Mouse (Mus musculus): ENCODE results near the gene F12.

F12 gene

DNA sequence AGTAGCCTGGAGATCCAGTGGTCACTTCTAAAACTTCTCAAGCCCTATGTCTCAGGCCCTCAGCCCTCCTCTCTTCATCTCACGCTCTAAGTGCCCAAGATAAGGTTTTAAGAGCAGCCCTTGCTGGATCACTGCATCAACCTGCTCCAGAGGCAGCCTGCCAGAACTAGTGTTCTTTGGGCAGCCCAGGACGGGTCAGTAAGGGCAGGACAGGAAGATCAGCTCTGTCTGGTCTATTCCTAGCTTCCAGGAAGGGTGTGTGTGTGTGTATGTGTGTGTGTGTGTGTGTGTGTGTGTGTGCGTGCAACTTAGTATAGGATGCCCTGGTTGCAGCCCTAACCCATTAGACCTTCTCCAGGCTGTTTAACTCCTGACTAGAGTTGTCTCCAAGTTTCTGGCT, 56.4 kb downstream of the F12 start:
- peak; percentile 61 for DNase-seq

DNA sequence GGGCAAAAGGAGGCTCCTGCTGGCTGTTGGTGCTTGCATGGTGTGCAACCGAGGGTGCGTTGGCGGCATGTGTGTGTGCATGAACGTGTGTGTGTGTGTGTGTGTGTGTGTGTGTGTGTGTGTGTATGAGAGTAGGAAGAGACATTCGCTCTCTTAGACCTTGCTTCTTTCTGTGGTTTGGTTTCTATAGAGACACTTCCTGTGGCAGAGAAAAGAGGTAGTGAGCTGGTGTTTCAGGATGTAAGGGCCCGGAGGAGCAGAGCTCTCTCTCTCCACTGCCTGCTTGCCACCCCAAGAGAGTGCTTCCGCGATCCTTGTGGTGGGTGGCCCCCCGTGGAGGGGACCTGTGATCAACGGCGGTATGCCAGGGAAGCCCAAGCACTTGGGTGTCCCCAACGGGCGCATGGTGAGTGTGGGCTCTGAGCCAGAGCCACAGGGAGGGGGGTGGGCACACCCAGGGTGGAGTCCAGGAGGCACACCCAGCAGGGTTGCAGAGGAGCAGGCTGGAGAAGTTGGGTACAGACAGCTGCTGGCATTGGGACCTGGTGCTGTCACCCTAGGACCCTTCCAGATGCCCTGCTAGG, 57.0 kb downstream of the F12 start, which contains the start of gene Rgs14:
Gene Rgs14, plus strand, starts transcription at position 202 of the 584 bp plus-strand sequence.
- DNase-seq = no peak

DNA sequence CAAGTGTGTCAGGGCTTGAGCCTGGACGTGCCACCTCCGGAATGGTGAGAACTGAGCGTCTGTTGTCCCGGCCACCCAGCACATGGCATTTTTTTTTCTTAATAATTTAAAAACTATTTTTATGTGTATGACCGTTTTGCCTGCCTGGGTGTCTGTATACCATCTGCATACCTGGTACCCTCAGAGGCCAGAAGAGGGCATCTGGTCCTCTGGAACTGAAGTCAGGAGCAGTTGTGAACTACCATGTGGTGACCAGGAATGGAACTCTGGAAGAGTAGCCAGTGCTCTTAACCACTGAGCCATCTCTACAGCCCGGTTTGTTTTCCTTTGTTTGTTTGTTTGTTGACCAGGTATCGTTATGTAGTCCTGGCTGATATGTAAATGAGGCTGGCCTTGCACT, 58.2 kb downstream of the F12 start:
- DNase-seq = no peak
